Mouse (Mus musculus) spleen, adult 18-20 months (tissue): ENCODE measurements at regions not wholly inside any gene's neighbourhood (a gene's known extent, or its start where the extent isn't known, plus 50 kb on each side); places are given as distances from the start of the nearest gene placed in this dataset.

Experiments used
- DNase-seq, 2 experiments: peaks; one replicate each; pipeline ENCODE4 v3.0.0; 2022; ENCODE audit warnings: mixed read lengths in 2 of 2

- no peak for DNase-seq
Measured at GRCm38 (mm10) chr2:171326909-171327308, 595.3 kb downstream of the Dok5 start.

GRCm38 (mm10) chr2:171308486-171308885, 576.9 kb downstream of the Dok5 start:
- DNase-seq = no peak

GRCm38 (mm10) chr2:171306000-171306399, 574.4 kb downstream of the Dok5 start:
- no peak for DNase-seq

- DNase-seq = no peak
Measured at GRCm38 (mm10) chr2:171298519-171298918, 566.9 kb downstream of the Dok5 start.

- no peak for DNase-seq
Measured at GRCm38 (mm10) chr2:171295603-171296002, 564.0 kb downstream of the Dok5 start.

- no peak for DNase-seq
Measured at GRCm38 (mm10) chr2:171292579-171292978, 561.0 kb downstream of the Dok5 start.

- no peak for DNase-seq
Measured at GRCm38 (mm10) chr2:171285719-171286394, 554.2 kb downstream of the Dok5 start.

- no peak for DNase-seq
Measured at GRCm38 (mm10) chr2:171280132-171280531, 548.5 kb downstream of the Dok5 start.

- no peak for DNase-seq
Measured at GRCm38 (mm10) chr2:171279319-171279718, 547.7 kb downstream of the Dok5 start.

- DNase-seq = no peak
Measured at GRCm38 (mm10) chr2:171253194-171253593, 521.6 kb downstream of the Dok5 start.

- DNase-seq = no peak
Measured at GRCm38 (mm10) chr2:171245391-171245790, 513.8 kb downstream of the Dok5 start.

- DNase-seq = no peak
Measured at GRCm38 (mm10) chr2:171242356-171242755, 510.7 kb downstream of the Dok5 start.

- DNase-seq = no peak
Measured at GRCm38 (mm10) chr2:171237276-171237960, 505.8 kb downstream of the Dok5 start.

GRCm38 (mm10) chr2:171232812-171233211, 501.2 kb downstream of the Dok5 start:
- no peak for DNase-seq

GRCm38 (mm10) chr2:171231288-171232050, 499.9 kb downstream of the Dok5 start:
- DNase-seq = no peak

GRCm38 (mm10) chr2:171230536-171230935, 498.9 kb downstream of the Dok5 start:
- DNase-seq = no peak

- no peak for DNase-seq
Measured at GRCm38 (mm10) chr2:171228229-171228628, 496.6 kb downstream of the Dok5 start.

- no peak for DNase-seq
Measured at GRCm38 (mm10) chr2:171213792-171214191, 482.2 kb downstream of the Dok5 start.

- no peak for DNase-seq
Measured at GRCm38 (mm10) chr2:171196472-171196871, 464.9 kb downstream of the Dok5 start.

GRCm38 (mm10) chr2:171192181-171192580, 460.6 kb downstream of the Dok5 start:
- no peak for DNase-seq
